Mouse (Mus musculus) CH12.LX (cell line): ENCODE results near the gene Cdc14b. TPM values are rescaled to one million over a fixed set of nuclear protein-coding genes. Genes with fewer than 3 reads are reported as not detected.

ENCODE experiments used
- DNase-seq: peaks from one replicate; pipeline ENCODE4 v3.0.0-alpha.2; 2013; ENCODE audit errors: extremely low read depth
- H3K27ac ChIP-seq: 2 replicates; pipeline ENCODE4 v1.5.1; 2012; ENCODE audit warnings: low read depth, mild to moderate bottlenecking, control low read depth, moderate library complexity; ENCODE audit not compliant: insufficient read depth
- H3K27me3 ChIP-seq: replicated peaks from 2 replicates; pipeline ENCODE3; 2012; ENCODE audit warnings: inconsistent platforms
- H3K36me3 ChIP-seq, 2 experiments: replicated peaks in 1 of 2; 2 replicates each; pipeline versions ENCODE3 to v1.6.1; 2012; ENCODE audit warnings: inconsistent platforms in 1 of 2, low read length in 1 of 2, mild to moderate bottlenecking in 1 of 2, mixed read lengths in 1 of 2, moderate library complexity in 1 of 2; ENCODE audit not compliant: control insufficient read depth in 1 of 2, insufficient read depth in 1 of 2
- H3K4me1 ChIP-seq, 2 experiments: 2 replicates each; pipeline ENCODE4 v1.6.1; 2012; ENCODE audit warnings: inconsistent platforms in 1 of 2, moderate library complexity in 1 of 2; ENCODE audit not compliant: insufficient read depth in 2 of 2, control insufficient read depth in 1 of 2
- H3K4me2 ChIP-seq: 2 replicates; pipeline ENCODE4 v1.6.1; 2012; ENCODE audit warnings: low read depth, mild to moderate bottlenecking, control low read depth; ENCODE audit not compliant: poor library complexity, insufficient read depth, severe bottlenecking
- H3K4me3 ChIP-seq, 3 experiments: fragments of 150-350 bp in 1 of 3; sonication (generic) in 1 of 3; replicated peaks in 1 of 3; 2 replicates each; pipeline versions ENCODE3 to v1.5.1; 2011 to 2012; ENCODE audit warnings: low read depth in 2 of 3, low read length in 2 of 3, mild to moderate bottlenecking in 2 of 3, moderate library complexity in 2 of 3, control low read depth in 1 of 3, improper control_type of control experiment in 1 of 3, inconsistent platforms in 1 of 3, mixed read lengths in 1 of 3; ENCODE audit not compliant: poor library complexity in 1 of 3
- H3K79me2 ChIP-seq: replicated peaks from 2 replicates; pipeline ENCODE4 v1.6.1; 2012; ENCODE audit warnings: mild to moderate bottlenecking, moderate library complexity; ENCODE audit not compliant: control insufficient read depth, poor library complexity, insufficient read depth, severe bottlenecking; ENCODE audit errors: extremely low read depth
- H3K9ac ChIP-seq: 2 replicates; pipeline ENCODE4 v1.6.1; 2012; ENCODE audit warnings: low read depth, mild to moderate bottlenecking, control low read depth, moderate library complexity; ENCODE audit not compliant: insufficient read depth
- H3K9me3 ChIP-seq: replicated peaks from 2 replicates; pipeline ENCODE3; 2012; ENCODE audit warnings: low read length, inconsistent platforms, mixed read lengths
- BHLHE40 ChIP-seq: IDR thresholded peaks from 2 replicates; pipeline ENCODE4 v1.6.1; 2011; ENCODE audit warnings: mild to moderate bottlenecking, low read depth, low read length, improper control_type of control experiment
- CTCF ChIP-seq, 2 experiments: IDR thresholded peaks in 1 of 2; conservative IDR thresholded peaks in 1 of 2; 2 replicates each; pipeline ENCODE4 v1.5.1; 2011 to 2012; ENCODE audit warnings: low read depth in 2 of 2, low read length in 2 of 2, improper control_type of control experiment in 1 of 2, inconsistent platforms in 1 of 2, mild to moderate bottlenecking in 1 of 2, moderate library complexity in 1 of 2
- E2F4 ChIP-seq: IDR thresholded peaks from 2 replicates; pipeline ENCODE4 v1.6.1; 2011; ENCODE audit warnings: low read depth, low read length, improper control_type of control experiment; ENCODE audit not compliant: insufficient replicate concordance
- ELF1 ChIP-seq: IDR thresholded peaks from 2 replicates; pipeline ENCODE4 v1.6.1; 2014; ENCODE audit warnings: low read depth, mild to moderate bottlenecking, inconsistent platforms, low read length, improper control_type of control experiment
- ETS1 ChIP-seq: conservative IDR thresholded peaks from 2 replicates; pipeline ENCODE4 v1.6.1; 2012; ENCODE audit warnings: low read depth, mild to moderate bottlenecking, inconsistent platforms, low read length, improper control_type of control experiment, moderate library complexity
- GABPA ChIP-seq: IDR thresholded peaks from 2 replicates; pipeline ENCODE4 v1.6.1; 2012; ENCODE audit warnings: low read depth, low read length, improper control_type of control experiment, inconsistent platforms; ENCODE audit not compliant: insufficient replicate concordance
- HCFC1 ChIP-seq: IDR thresholded peaks from 2 replicates; pipeline ENCODE4 v1.6.1; 2012; ENCODE audit warnings: low read depth, mild to moderate bottlenecking, inconsistent platforms, low read length, improper control_type of control experiment
- JUN ChIP-seq: IDR thresholded peaks from 2 replicates; pipeline ENCODE4 v1.6.1; 2011; ENCODE audit warnings: low read depth, mild to moderate bottlenecking, low read length, improper control_type of control experiment, moderate library complexity; ENCODE audit not compliant: insufficient read depth
- JUND ChIP-seq: conservative IDR thresholded peaks from 2 replicates; pipeline ENCODE4 v1.6.1; 2011; ENCODE audit warnings: low read depth, low read length, improper control_type of control experiment
- MAFK ChIP-seq: IDR thresholded peaks from 2 replicates; pipeline ENCODE4 v1.6.1; 2011; ENCODE audit warnings: low read length, improper control_type of control experiment; ENCODE audit not compliant: insufficient replicate concordance
- MAX ChIP-seq: IDR thresholded peaks from 2 replicates; pipeline ENCODE4 v1.6.1; 2011; ENCODE audit warnings: low read length, improper control_type of control experiment
- MXI1 ChIP-seq: IDR thresholded peaks from 2 replicates; pipeline ENCODE4 v1.6.1; 2011; ENCODE audit warnings: mild to moderate bottlenecking, low read depth, low read length, improper control_type of control experiment
- MYC ChIP-seq: IDR thresholded peaks from 2 replicates; pipeline ENCODE4 v1.6.1; 2011; ENCODE audit warnings: low read depth, mild to moderate bottlenecking, improper control_type of control experiment, low read length
- NELFE ChIP-seq: IDR thresholded peaks from 2 replicates; pipeline ENCODE4 v1.6.1; 2011; ENCODE audit warnings: low read depth, low read length, improper control_type of control experiment
- PAX5 ChIP-seq: IDR thresholded peaks from 2 replicates; pipeline ENCODE4 v1.6.1; 2012; ENCODE audit warnings: low read length, inconsistent platforms, mixed read lengths
- POLR2AphosphoS2 ChIP-seq: IDR thresholded peaks from 2 replicates; pipeline ENCODE4 v1.6.1; 2011; ENCODE audit warnings: low read depth, low read length, improper control_type of control experiment
- RAD21 ChIP-seq: IDR thresholded peaks from 2 replicates; pipeline ENCODE4 v1.6.1; 2011; ENCODE audit warnings: low read depth, mild to moderate bottlenecking, low read length, improper control_type of control experiment, moderate library complexity
- RCOR1 ChIP-seq: conservative IDR thresholded peaks from 2 replicates; pipeline ENCODE4 v1.6.1; 2012; ENCODE audit warnings: low read depth, mild to moderate bottlenecking, inconsistent platforms, low read length, improper control_type of control experiment
- SMC3 ChIP-seq: IDR thresholded peaks from 2 replicates; pipeline ENCODE4 v1.6.1; 2011; ENCODE audit warnings: low read depth, low read length, improper control_type of control experiment
- TCF12 ChIP-seq: IDR thresholded peaks from 2 replicates; pipeline ENCODE4 v1.6.1; 2014; ENCODE audit warnings: low read depth, mild to moderate bottlenecking, inconsistent platforms, low read length, improper control_type of control experiment
- UBTF ChIP-seq: IDR thresholded peaks from 2 replicates; pipeline ENCODE4 v1.6.1; 2012; ENCODE audit warnings: low read depth, mild to moderate bottlenecking, inconsistent platforms, low read length, improper control_type of control experiment, moderate library complexity
- USF1 ChIP-seq: IDR thresholded peaks from 2 replicates; pipeline ENCODE4 v1.6.1; 2014; ENCODE audit warnings: low read depth, mild to moderate bottlenecking, inconsistent platforms, low read length, improper control_type of control experiment
- ZKSCAN1 ChIP-seq: IDR thresholded peaks from 2 replicates; pipeline ENCODE4 v1.6.1; 2012; ENCODE audit warnings: low read depth, inconsistent platforms, low read length, improper control_type of control experiment, borderline replicate concordance
- ZMIZ1 ChIP-seq: IDR thresholded peaks from 2 replicates; pipeline ENCODE4 v1.6.1; 2012; ENCODE audit warnings: low read depth, mild to moderate bottlenecking, inconsistent platforms, low read length, improper control_type of control experiment
- ZNF384 ChIP-seq: IDR thresholded peaks from 2 replicates; pipeline ENCODE4 v1.6.1; 2012; ENCODE audit warnings: low read depth, low read length, improper control_type of control experiment, inconsistent platforms
- dilution Hi-C: fragments of 300-500 bp; cut with MboI; formaldehyde crosslinking; loops from 2 replicates; pipeline ENCODE4 v1.14.3; 2020; ENCODE audit warnings: low sequenced_read_pairs; ENCODE audit not compliant: extremely low pct_unique_long_range_greater_than_20kb, extremely low pct_ligation_motif_present
- in situ Hi-C: fragments of 300-500 bp; cut with MboI; formaldehyde crosslinking; loops from 3 replicates; pipeline ENCODE4 v1.14.3; 2019; ENCODE audit warnings: low sequenced_read_pairs, low pct_ligation_motif_present, low pct_unique_long_range_greater_than_20kb, mixed read lengths
- polyA plus RNA-seq: library from polyadenylated mRNA; unstranded; fragments of >175 nt; gene quantifications from 2 replicates; pipeline ENCODE4 v1.2.1, GENCODE M21; 2012; ENCODE audit warnings: low read depth; ENCODE audit not compliant: insufficient read length
- total RNA-seq, 2 experiments: library from RNA; depleted of rRNA; stranded (reverse); fragments of 300-350 nt in 1 of 2; fragments of >200 nt in 1 of 2; gene quantifications; 2 replicates each; pipeline ENCODE4 v1.2.3; 2012 to 2014

The Cdc14b gene
- total and polyA plus RNA-seq, 3 experiments, result 2.7 to 5.5 (median 4.6) TPM

DNA sequence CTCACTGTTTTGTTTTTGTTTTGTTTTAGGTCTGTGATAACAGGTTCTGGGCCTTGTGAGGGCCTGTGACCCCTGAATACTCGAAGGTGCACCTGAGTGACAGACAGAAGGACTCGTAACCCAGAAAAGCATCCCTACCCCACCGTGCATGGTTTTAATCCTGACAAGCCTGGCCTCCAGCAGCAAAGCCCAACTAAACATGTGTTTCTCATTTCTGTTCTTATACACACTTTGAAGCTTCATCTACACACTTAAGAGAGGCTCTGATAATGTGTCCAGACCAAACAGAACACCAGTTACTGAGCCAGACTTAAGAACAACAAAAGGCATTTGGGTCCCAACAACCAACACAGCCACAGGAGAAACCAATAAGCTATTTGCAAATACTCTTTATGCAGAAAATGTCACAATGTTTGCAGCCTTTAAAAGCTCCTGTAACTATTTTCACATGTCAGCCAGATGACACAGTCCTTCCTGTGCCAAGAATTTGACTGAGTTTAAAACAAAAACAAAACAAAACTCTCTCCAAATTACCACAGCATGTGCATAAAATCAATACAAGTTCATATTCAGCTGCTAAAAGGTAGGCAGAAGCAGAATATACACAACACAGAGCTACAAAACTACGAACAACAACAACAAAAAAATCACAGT lies 39.9 kb downstream of the Cdc14b start:
- Histone ChIP-seq H3K27ac (no peak overlapping the region), H3K79me2 (no peaks in the 10 kb centered on the region)
- no peak for TF ChIP-seq SMC3
- TF ChIP-seq PAX5, result no peak
- TF ChIP-seq, all 38 proteins: peak for 0
- H3K4me1 ChIP-seq, result peaks cover 0 to 2% of the 10 kb centered on the region in 2 experiments; a peak in 1 of 4 replicates
- H3K27me3 ChIP-seq, result no peaks in the 10 kb centered on the region
- H3K36me3 ChIP-seq, result no peaks in the 10 kb centered on the region
- no peaks in the 10 kb centered on the region for H3K9me3 ChIP-seq
- DNase-seq, result no peak
- H3K4me2 ChIP-seq, result no peak overlapping the region
- in situ Hi-C loops (no loop called here), dilution Hi-C loops (no loop called here)
- H3K4me3 ChIP-seq, result no peak overlapping the region
- no peak overlapping the region for H3K9ac ChIP-seq

DNA sequence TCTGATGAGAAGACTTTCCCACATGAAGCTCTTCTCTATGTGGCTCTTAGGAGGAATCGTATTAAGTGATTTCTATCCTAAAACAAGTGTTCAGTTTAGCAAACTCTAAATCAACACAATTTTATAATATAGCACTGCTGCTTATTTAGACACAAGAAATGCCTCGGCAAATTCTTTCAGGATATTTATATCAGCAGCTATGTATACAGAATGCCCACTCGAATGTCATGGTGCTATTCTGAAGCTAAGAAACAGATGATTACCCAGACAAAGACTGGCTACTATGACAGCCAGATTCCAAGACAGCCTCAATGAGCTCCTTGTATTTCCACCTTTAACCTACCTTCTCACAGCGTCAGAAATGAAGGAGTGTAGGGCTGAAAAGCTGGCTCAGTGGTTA lies 42.0 kb downstream of the Cdc14b start:
- Histone ChIP-seq H3K9me3 (no peaks in the 10 kb centered on the region), H3K4me1 (no peaks in the 10 kb centered on the region), H3K4me2 (no peak overlapping the region), H3K79me2 (no peaks in the 10 kb centered on the region), H3K9ac (no peak overlapping the region), H3K27ac (no peak overlapping the region), H3K36me3 (no peaks in the 10 kb centered on the region), H3K27me3 (no peaks in the 10 kb centered on the region), H3K4me3 (no peak overlapping the region)
- in situ Hi-C loops (no loop called here), dilution Hi-C loops (no loop called here)
- DNase-seq, result no peak
- TF ChIP-seq BHLHE40, result no peak
- TF ChIP-seq CTCF (conservative IDR thresholded peaks at IDR 0.05 in 1 of 2, IDR thresholded peaks at IDR 0.05 in 1 of 2; ENCODE audit: low read depth in 2 of 2, low read length in 2 of 2), result no peak
- TF ChIP-seq TCF12, result no peak
- TF ChIP-seq POLR2AphosphoS2, result no peak
- no peak for TF ChIP-seq ZNF384
- TF ChIP-seq GABPA, result no peak
- TF ChIP-seq SMC3, result no peak
- TF ChIP-seq NELFE, result no peak
- TF ChIP-seq RAD21, result no peak
- no peak for TF ChIP-seq UBTF
- no peak for TF ChIP-seq MAFK
- no peak for TF ChIP-seq RCOR1

DNA sequence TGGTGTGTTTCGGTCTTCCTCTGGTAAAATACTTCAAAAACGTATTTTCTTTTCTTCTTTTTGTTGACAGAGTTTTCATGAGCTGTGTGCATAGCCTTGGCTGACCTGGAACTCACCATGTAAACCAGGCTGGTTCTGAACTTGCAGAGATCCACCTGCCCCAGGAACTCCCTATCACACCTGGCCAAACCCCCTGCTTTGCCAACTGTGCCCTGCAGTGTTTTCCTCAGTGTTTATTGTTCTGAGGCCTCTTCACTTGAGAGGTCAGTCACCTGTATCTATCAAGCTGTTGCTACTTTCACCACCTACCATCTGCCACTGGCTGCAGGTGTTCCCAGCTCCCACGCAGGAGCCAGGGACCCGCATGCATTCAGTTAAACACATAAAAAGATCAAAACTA lies 48.4 kb downstream of the Cdc14b start:
- Histone ChIP-seq H3K4me3 (no peak overlapping the region), H3K27me3 (no peaks in the 10 kb centered on the region), H3K36me3 (peaks cover 0 to 4% of the 10 kb centered on the region in 2 experiments), H3K9ac (no peak overlapping the region), H3K4me1 (no peaks in the 10 kb centered on the region), H3K27ac (no peak overlapping the region), H3K4me2 (no peak overlapping the region), H3K79me2 (no peaks in the 10 kb centered on the region), H3K9me3 (no peaks in the 10 kb centered on the region)
- in situ Hi-C loops (no loop called here), dilution Hi-C loops (no loop called here)
- no peak for DNase-seq
- TF ChIP-seq TCF12 (no peak), UBTF (no peak), ELF1 (no peak), POLR2AphosphoS2 (no peak), HCFC1 (no peak), MAX (no peak), ZKSCAN1 (no peak), ETS1 (no peak), PAX5 (no peak), MXI1 (no peak), ZMIZ1 (no peak), JUND (no peak), MYC (no peak), SMC3 (no peak), RCOR1 (no peak), E2F4 (no peak), USF1 (no peak), JUN (no peak)
